Mouse (Mus musculus) common myeloid progenitor, adult 5-6 weeks (primary cell): ENCODE data around the gene Lcp2. TPM values are rescaled to one million over a fixed set of nuclear protein-coding genes. Genes with fewer than 3 reads are reported as not detected.

Experiments used
- total RNA-seq: library from RNA; stranded (forward); fragments of 200-1000, 187-1606 nt; gene quantifications from 2 replicates; pipeline ENCODE4 v1.2.3, GENCODE M21; 2017

Lcp2 gene
- total RNA-seq, 1 experiment from 2014 or later: 32.6 TPM

Other genes with a start within 250 kb of the Lcp2 start
- gene Kcnmb1, start 83.9 kb upstream of the Lcp2 start, total RNA-seq: not detected in 2 replicates
- not detected in 2 replicates for gene Kcnip1, start 53.8 kb upstream of the Lcp2 start, total RNA-seq
- gene 4930469K13Rik, start 51.6 kb downstream of the Lcp2 start, total RNA-seq: not detected in 2 replicates
- not detected in 2 replicates for gene Foxi1, start 161.2 kb downstream of the Lcp2 start, total RNA-seq